Mouse (Mus musculus) testis, adult 2 months (tissue): ENCODE data around the gene Ggps1. TPM values are rescaled to one million over a fixed set of nuclear protein-coding genes. Genes with fewer than 3 reads are reported as not detected.

Source experiments
- H3K27ac ChIP-seq: fragments of 200-500 bp; 2 replicates; pipeline ENCODE4 v1.5.1; 2012; ENCODE audit warnings: low read depth, low read length; ENCODE audit not compliant: control insufficient read depth, insufficient read depth
- H3K27me3 ChIP-seq: fragments of 200-500 bp; 2 replicates; pipeline ENCODE4 v1.6.1; 2012; ENCODE audit warnings: mild to moderate bottlenecking, low read length, moderate library complexity; ENCODE audit not compliant: control insufficient read depth, insufficient read depth
- H3K36me3 ChIP-seq: fragments of 200-500 bp; 2 replicates; pipeline ENCODE4 v1.6.1; 2012; ENCODE audit warnings: mild to moderate bottlenecking, low read length; ENCODE audit not compliant: control insufficient read depth, insufficient read depth
- H3K4me1 ChIP-seq: fragments of 200-500 bp; 2 replicates; pipeline ENCODE4 v1.6.1; 2012; ENCODE audit warnings: low read length; ENCODE audit not compliant: control insufficient read depth, insufficient read depth
- H3K4me3 ChIP-seq: fragments of 200-500 bp; 2 replicates; pipeline ENCODE4 v1.5.1; 2012; ENCODE audit warnings: low read depth, mild to moderate bottlenecking, low read length, moderate library complexity, mixed read lengths; ENCODE audit not compliant: control insufficient read depth
- CTCF ChIP-seq: fragments of 200-500 bp; IDR thresholded peaks from 2 replicates; pipeline ENCODE4 v1.5.1; 2012; ENCODE audit warnings: low read depth, mild to moderate bottlenecking, inconsistent platforms, low read length, moderate library complexity; ENCODE audit not compliant: control insufficient read depth, insufficient read depth, insufficient replicate concordance
- POLR2A ChIP-seq: fragments of 200-500 bp; IDR thresholded peaks from 2 replicates; pipeline ENCODE4 v1.6.1; 2012; ENCODE audit warnings: low read depth, mild to moderate bottlenecking, inconsistent platforms, low read length, moderate library complexity; ENCODE audit not compliant: control insufficient read depth
- polyA plus RNA-seq: library from polyadenylated mRNA; depleted of rRNA; stranded (reverse); fragments of >200 nt; gene quantifications from 2 replicates; pipeline ENCODE4 v1.2.3, GENCODE M21; 2012

Gene Ggps1
- polyA plus RNA-seq, 1 experiment: 11.2 TPM

GRCm38 (mm10) chr13:14018852-14019251 is 44.4 kb downstream of the Ggps1 start:
- Histone ChIP-seq H3K4me3 (no peak overlapping the region), H3K27ac (no peak overlapping the region), H3K4me1 (no peaks in the 10 kb centered on the region), H3K36me3 (no peaks in the 10 kb centered on the region; the same call in 1 of the 2 replicates), H3K27me3 (no peaks in the 10 kb centered on the region)
- no peak for TF ChIP-seq CTCF
- TF ChIP-seq POLR2A: no peak

GRCm38 (mm10) chr13:14018283-14018682 is 45.0 kb downstream of the Ggps1 start:
- Histone ChIP-seq H3K27ac (no peak overlapping the region), H3K27me3 (no peaks in the 10 kb centered on the region), H3K36me3 (no peaks in the 10 kb centered on the region; the same call in 1 of the 2 replicates), H3K4me1 (no peaks in the 10 kb centered on the region), H3K4me3 (no peak overlapping the region)
- TF ChIP-seq POLR2A (no peak), CTCF (no peak)

- H3K4me1 ChIP-seq: no peaks in the 10 kb centered on the region
- no peak for TF ChIP-seq POLR2A
- no peak for TF ChIP-seq CTCF
- H3K27me3 ChIP-seq: no peaks in the 10 kb centered on the region
- H3K4me3 ChIP-seq: no peak overlapping the region
- H3K36me3 ChIP-seq: no peaks in the 10 kb centered on the region; the same call in 1 of the 2 replicates
- H3K27ac ChIP-seq: no peak overlapping the region
Measured at GRCm38 (mm10) chr13:14015609-14016008, 47.7 kb downstream of the Ggps1 start.

- Histone ChIP-seq H3K27ac (no peak overlapping the region), H3K4me3 (no peak overlapping the region), H3K36me3 (no peaks in the 10 kb centered on the region; the same call in 1 of the 2 replicates), H3K27me3 (no peaks in the 10 kb centered on the region), H3K4me1 (no peaks in the 10 kb centered on the region)
- TF ChIP-seq POLR2A (no peak), CTCF (no peak)
Measured at GRCm38 (mm10) chr13:14014540-14014939, 48.7 kb downstream of the Ggps1 start.

GRCm38 (mm10) chr13:14014001-14014400 is 49.3 kb downstream of the Ggps1 start:
- no peak overlapping the region for H3K4me3 ChIP-seq
- no peaks in the 10 kb centered on the region for H3K27me3 ChIP-seq
- H3K36me3 ChIP-seq: no peaks in the 10 kb centered on the region; the same call in 1 of the 2 replicates
- TF ChIP-seq CTCF (no peak), POLR2A (no peak)
- H3K4me1 ChIP-seq: no peaks in the 10 kb centered on the region
- H3K27ac ChIP-seq: no peak overlapping the region

GRCm38 (mm10) chr13:14011454-14011995 is 51.8 kb downstream of the Ggps1 start:
- no peak overlapping the region for H3K27ac ChIP-seq
- H3K4me3 ChIP-seq: no peak overlapping the region
- H3K36me3 ChIP-seq: no peaks in the 10 kb centered on the region
- no peaks in the 10 kb centered on the region for H3K27me3 ChIP-seq
- no peak for TF ChIP-seq CTCF
- TF ChIP-seq POLR2A: no peak
- H3K4me1 ChIP-seq: no peaks in the 10 kb centered on the region

GRCm38 (mm10) chr13:14006056-14006455 is 57.2 kb downstream of the Ggps1 start:
- Histone ChIP-seq H3K36me3 (no peaks in the 10 kb centered on the region), H3K4me1 (no peaks in the 10 kb centered on the region), H3K27ac (no peak overlapping the region), H3K4me3 (no peak overlapping the region), H3K27me3 (no peaks in the 10 kb centered on the region)
- no peak for TF ChIP-seq POLR2A
- TF ChIP-seq CTCF: no peak
